Mouse (Mus musculus) heart, adult 2 months (tissue): ENCODE results near the gene Slc6a19.

Experiments used
- CTCF ChIP-seq: fragments of 200-600 bp; IDR thresholded peaks from 2 replicates; pipeline ENCODE4 v1.8.1; 2022; ENCODE audit warnings: antibody characterized with exemption, mild to moderate bottlenecking, moderate library complexity
- POLR2A ChIP-seq: fragments of 200-500 bp; IDR thresholded peaks from 2 replicates; pipeline ENCODE4 v1.6.1; 2011; ENCODE audit warnings: mild to moderate bottlenecking, low read depth, low read length, control low read depth; ENCODE audit not compliant: insufficient read depth

DNA sequence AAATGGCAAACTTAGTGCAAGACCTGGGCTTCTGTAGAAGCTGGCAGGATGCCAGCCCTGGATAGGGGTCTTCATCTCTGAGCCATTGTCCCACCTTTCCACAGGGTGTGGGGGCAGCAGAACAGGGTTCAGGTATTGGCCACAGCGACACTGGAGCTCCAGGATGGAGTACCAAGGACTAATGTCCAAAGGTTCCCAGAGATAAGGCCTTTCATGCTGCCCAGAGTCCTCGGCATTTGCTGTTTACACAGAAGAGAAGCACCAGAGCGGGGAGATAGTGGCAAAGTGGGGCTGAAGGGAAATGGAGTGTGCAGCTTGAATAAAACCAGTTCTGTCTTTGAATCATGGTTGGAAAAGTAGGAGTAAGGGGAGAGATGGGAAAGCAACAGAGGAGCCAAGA lies 8.1 kb downstream of the Slc6a19 start:
- no peak for TF ChIP-seq CTCF
- TF ChIP-seq POLR2A = no peak
